Mouse (Mus musculus) liver, adult 2 months (tissue): ENCODE measurements around the gene Gm10065.

Source experiments
- CTCF ChIP-seq: fragments of 200-500 bp; IDR thresholded peaks from 2 replicates; pipeline ENCODE4 v1.5.1; 2011; ENCODE audit warnings: low read depth, low read length, control low read depth
- POLR2A ChIP-seq: fragments of 200-500 bp; IDR thresholded peaks from 2 replicates; pipeline ENCODE4 v1.6.1; 2011; ENCODE audit warnings: low read length, control low read depth; ENCODE audit not compliant: insufficient read depth; ENCODE audit errors: extremely low read depth

DNA sequence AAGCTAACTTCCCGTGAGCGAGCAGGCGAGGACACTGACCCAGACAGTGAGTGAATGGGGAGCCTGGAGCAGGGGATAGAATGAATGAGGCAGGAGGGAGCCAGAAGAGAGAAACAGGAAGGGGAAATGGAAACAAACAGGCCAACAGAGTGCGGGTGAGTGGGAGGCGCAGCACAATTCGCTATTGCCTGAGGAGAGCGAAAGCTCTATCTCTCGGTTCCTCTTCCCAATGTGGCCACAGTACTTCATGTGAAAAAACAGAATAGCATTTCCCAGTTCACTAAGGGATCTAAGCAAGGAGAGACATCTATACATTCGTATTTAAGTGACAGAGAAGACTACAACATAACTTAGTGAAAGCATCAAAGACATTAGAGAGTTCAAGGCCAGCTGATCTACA lies 32.4 kb downstream of the Gm10065 start:
- TF ChIP-seq CTCF (no peak), POLR2A (no peak)
